Mouse (Mus musculus) skeletal muscle tissue, postnatal 0 days (tissue): ENCODE data around the gene Psmb10. TPM values are rescaled to one million over a fixed set of nuclear protein-coding genes. Genes with fewer than 3 reads are reported as not detected.

Experiments
- microRNA-seq, 2 experiments: library from miRNA; unstranded; fragments of <30 nt; microRNA quantifications; one replicate each; pipeline ENCODE4; 2016
- polyA plus RNA-seq: library from polyadenylated mRNA; unstranded; fragments of >200 nt; fragmentation: Nextera tagmentation; extraction: Ambion mirVana; gene quantifications from 2 replicates; pipeline ENCODE4 v1.2.1, GENCODE M21; 2015

The Psmb10 gene
- polyA plus RNA-seq, result 36.6 and 38.1 TPM in 2 replicates

DNA sequence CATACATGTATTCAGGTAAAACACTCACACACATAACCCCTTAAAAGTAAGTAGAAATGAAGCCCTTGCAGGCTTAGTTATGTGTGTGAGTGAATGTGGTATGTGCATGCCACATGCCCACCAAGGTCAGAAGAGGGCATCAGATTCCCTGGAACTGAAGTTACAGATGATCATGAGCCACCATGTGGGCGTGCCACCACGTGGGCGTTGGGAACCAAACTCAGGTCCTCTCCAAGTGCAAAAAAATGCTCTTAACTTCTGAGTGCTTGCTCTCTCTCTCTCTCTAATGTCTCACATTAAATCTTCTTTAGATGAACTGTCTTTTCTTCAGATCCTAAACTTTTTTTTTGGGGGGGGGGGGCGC is at the start of gene Psmb10:
Gene Psmb10, minus strand, starts transcription at position 139 of the 364 bp plus-strand sequence.

DNA sequence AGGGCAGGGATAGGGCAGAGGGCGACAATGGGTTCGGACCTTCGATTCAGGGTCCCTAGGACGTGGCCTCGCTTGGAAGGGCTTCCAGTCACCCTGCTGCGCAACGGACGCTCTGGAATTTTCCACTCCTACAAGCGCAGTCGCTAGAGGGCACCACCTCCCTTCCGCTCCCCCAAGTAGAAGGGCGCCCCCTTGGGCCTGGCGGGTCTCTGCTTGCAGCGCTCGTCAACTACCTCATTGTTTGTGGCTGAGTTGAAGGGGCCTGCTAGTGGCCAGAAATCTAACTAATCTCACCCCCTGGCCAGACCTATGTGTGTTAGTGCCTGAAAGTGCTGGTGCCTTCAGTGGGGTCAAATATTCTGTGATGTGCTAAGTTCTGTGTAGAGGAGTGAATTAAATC is 41.1 kb upstream of the Psmb10 start, which contains the start of gene Dpep3:
Gene Dpep3, minus strand, starts transcription at position 105 of the 400 bp plus-strand sequence.

GRCm38 (mm10) chr8:105965905-105966341 is 27.7 kb upstream of the Psmb10 start, which contains the start of gene Slc12a4:
TSS of gene Slc12a4 (minus strand) at chr8:105966097.

DNA sequence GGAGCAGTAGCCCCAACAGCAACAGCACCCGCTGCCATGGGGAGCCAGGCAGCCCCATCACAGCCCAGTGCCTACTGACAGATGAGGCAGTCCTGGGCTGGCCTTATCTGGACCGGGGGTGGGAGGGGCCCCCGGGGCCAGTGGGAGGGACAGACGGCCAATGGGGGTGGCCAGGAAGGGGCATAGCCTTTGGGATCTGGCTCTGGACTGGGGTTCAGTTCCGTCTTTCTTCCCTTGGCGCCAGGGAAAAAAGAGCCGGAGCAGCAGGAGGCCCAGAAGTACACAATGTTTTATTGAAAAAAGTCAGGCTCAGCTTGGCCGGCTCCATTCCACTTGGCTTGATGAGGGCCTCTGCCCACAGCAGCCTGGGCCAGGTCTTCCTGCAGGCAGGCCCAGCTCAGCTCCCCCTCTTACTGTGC is 5.1 kb upstream of the Psmb10 start, which contains the start of gene Lcat:
Gene Lcat, minus strand, starts transcription at position 62 of the 419 bp plus-strand sequence.

GRCm38 (mm10) chr8:105933762-105934161 is 4.5 kb downstream of the Psmb10 start, which contains the start of gene Ctrl:
TSS of gene Ctrl (minus strand) at chr8:105933862.

DNA sequence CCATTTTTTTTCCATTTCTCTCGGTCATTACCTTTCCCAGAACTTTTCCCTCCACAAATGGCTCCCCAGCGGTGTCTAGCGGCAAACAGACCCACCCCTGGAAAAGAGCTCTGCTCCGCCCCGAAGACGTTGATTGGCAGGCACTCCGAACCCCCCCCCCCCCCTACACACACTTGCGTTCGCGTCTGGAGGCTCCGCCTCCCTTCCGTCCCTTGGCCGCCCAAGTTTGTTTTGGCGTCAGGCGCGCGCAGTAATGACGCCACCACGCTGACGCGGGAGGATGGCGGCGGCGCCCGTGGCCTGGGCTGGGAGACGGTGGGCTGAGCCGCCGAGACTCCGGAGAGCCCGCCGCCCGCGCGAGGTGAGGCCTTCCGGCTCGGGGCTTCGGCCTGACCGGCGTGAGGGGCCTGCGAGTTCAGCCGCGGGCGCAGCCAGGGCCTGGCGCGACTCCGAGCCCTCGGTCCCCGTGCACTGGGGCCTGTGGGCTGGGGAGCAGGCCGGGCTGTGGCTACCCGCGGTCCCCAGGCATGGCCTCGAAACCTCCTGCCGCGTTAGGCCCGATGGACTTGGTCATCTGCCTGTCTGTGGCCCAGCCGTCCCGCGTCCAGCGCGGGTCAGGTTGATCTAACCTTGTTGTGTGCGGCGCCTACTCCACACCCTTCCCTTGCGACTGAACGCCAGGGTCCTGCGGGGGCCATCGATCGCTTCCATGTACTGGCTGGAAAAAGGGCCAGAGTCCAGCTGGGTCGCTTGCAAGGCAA is 37.9 kb downstream of the Psmb10 start, which contains the start of gene Pskh1:
Gene Pskh1, plus strand, starts transcription at position 262 of the 761 bp plus-strand sequence.

DNA sequence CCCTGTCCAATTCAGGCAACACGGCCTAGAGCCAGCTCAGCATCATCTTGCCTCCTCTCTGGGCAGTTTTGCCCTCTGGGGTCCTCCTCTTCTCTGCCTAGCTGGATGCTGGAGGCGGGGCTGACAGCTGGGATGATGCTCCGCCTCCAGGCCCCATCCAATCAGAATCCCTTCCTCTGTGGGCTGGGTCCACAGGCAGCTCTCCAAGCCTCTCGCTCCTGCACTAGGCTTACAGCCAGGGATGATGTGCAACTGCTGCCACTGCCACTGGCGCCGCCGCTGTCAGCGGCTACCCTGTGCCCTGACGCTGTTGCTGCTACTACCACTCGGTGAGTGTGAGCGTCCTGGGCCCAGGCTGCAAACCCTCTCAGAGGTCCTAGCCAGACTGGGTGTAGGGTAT is 44.9 kb downstream of the Psmb10 start, which contains the start of gene Nrn1l:
Gene Nrn1l, plus strand, starts transcription at position 229 of the 400 bp plus-strand sequence.

Small RNAs within 50 kb of the gene (microRNA-seq; reads per million reads assigned to microRNA genes)
- gene Mir7074, result 0 to 0.10 reads per million in 2 experiments

Other genes with a start within 250 kb of the Psmb10 start
- 24.6 and 25.1 TPM in 2 replicates for gene Acd, start 237.3 kb downstream of the Psmb10 start, polyA plus RNA-seq
- gene Pard6a, start 237.3 kb downstream of the Psmb10 start, polyA plus RNA-seq, result 11.9 and 12.2 TPM in 2 replicates
- not detected in 2 replicates for gene 4933405L10Rik, start 230.8 kb downstream of the Psmb10 start, polyA plus RNA-seq
- gene Enkd1, start 230.2 kb downstream of the Psmb10 start, polyA plus RNA-seq, result 3.2 and 3.8 TPM in 2 replicates
- gene Gfod2, start 179.8 kb downstream of the Psmb10 start, polyA plus RNA-seq, result 5.0 and 7.8 TPM in 2 replicates
- 9.3 and 9.6 TPM in 2 replicates for gene Ranbp10, start 111.1 kb downstream of the Psmb10 start, polyA plus RNA-seq
- gene Tsnaxip1, start 110.7 kb downstream of the Psmb10 start, polyA plus RNA-seq, result 0.17 and 0.28 TPM in 2 replicates
- gene Cenpt, start 85.2 kb downstream of the Psmb10 start, polyA plus RNA-seq, result 9.9 and 12.2 TPM in 2 replicates
- 52.0 and 52.7 TPM in 2 replicates for gene Thap11, start 83.3 kb downstream of the Psmb10 start, polyA plus RNA-seq
- gene Nutf2, start 77.9 kb downstream of the Psmb10 start, polyA plus RNA-seq, result 158 and 164 TPM in 2 replicates
- 20.2 and 22.6 TPM in 2 replicates for gene Edc4, start 57.6 kb downstream of the Psmb10 start, polyA plus RNA-seq
- 1.2 and 1.7 TPM in 2 replicates for gene Nrn1l, start 44.9 kb downstream of the Psmb10 start, polyA plus RNA-seq
- 16.8 and 17.0 TPM in 2 replicates for gene Pskh1, start 38.0 kb downstream of the Psmb10 start, polyA plus RNA-seq
- gene Ctrl, start 4.6 kb downstream of the Psmb10 start, polyA plus RNA-seq, result 0.32 TPM in 1 of 2 replicates, not detected in the other
- gene Lcat, start 4.9 kb upstream of the Psmb10 start, polyA plus RNA-seq, result 0.49 and 0.66 TPM in 2 replicates
- 15.2 and 16.0 TPM in 2 replicates for gene Slc12a4, start 27.7 kb upstream of the Psmb10 start, polyA plus RNA-seq
- gene Dpep3, start 41.0 kb upstream of the Psmb10 start, polyA plus RNA-seq, result not detected in 2 replicates
- 15.0 and 15.5 TPM in 2 replicates for gene Dus2, start 52.9 kb upstream of the Psmb10 start, polyA plus RNA-seq
- not detected in 2 replicates for gene Dpep2nb, start 67.5 kb upstream of the Psmb10 start, polyA plus RNA-seq
- gene Ddx28, start 73.4 kb upstream of the Psmb10 start, polyA plus RNA-seq, result 11.5 and 14.0 TPM in 2 replicates
- gene Nfatc3, start 120.4 kb upstream of the Psmb10 start, polyA plus RNA-seq, result 2.9 and 3.2 TPM in 2 replicates
- 0.23 and 1.7 TPM in 2 replicates for gene Esrp2, start 198.5 kb upstream of the Psmb10 start, polyA plus RNA-seq
- gene Pla2g15, start 212.0 kb upstream of the Psmb10 start, polyA plus RNA-seq, result 5.5 and 8.9 TPM in 2 replicates
- gene Slc7a6, start 230.4 kb upstream of the Psmb10 start, polyA plus RNA-seq, result 9.0 and 13.3 TPM in 2 replicates